In genomic region chr6:18430062-18430461, GRCm38 (mm10) we compare ENCODE assay signal across 24 mouse cellular contexts.
"Had no signal": no experiment of that assay in that cellular context is flagged by ENCODE, and none has a peak within 500 bp of the region (broad histone marks: within the 10 kb centered on the region; RNA-seq: fewer than 3 reads in every experiment).

No protein-coding gene starts in this region.

- DNase-seq: gastrocnemius, adult 2 months; gastrocnemius, postnatal 10 days; gastrocnemius, postnatal 25 days; heart, adult 18-20 months; heart, postnatal 10 days; heart, postnatal 4 days; kidney, adult 18-20 months; kidney, adult 8-10 months; kidney, postnatal 10 days; kidney, postnatal 25 days; kidney, postnatal 4 days; liver had no signal

- H3K9me3 ChIP-seq: heart, embryonic 10.5 days; heart, embryonic 12.5 days; hindbrain, embryonic 10.5 days; hindbrain, embryonic 12.5 days; intestine, embryonic 15.5 days; limb, embryonic 10.5 days; limb, embryonic 12.5 days had no signal

- H3K27me3 ChIP-seq: heart, embryonic 12.5 days; hindbrain, embryonic 12.5 days; intestine, embryonic 15.5 days; limb, embryonic 12.5 days had no signal

- ATAC-seq: hindbrain, embryonic 16.5 days; inflammation-experienced regulatory T-cells, adult 6 months; intestine, embryonic 15.5 days; intestine, postnatal 0 days had no signal

- H3K4me1 ChIP-seq: hindbrain, embryonic 10.5 days; hindbrain, embryonic 12.5 days; intestine, embryonic 15.5 days; limb, embryonic 12.5 days had no signal

- H3K4me2 ChIP-seq: heart, embryonic 12.5 days; hindbrain, embryonic 12.5 days; hindbrain, embryonic 14.5 days; intestine, embryonic 15.5 days; limb, embryonic 12.5 days had no signal

- H3K4me3 ChIP-seq: gastrocnemius, adult 2 months; heart, embryonic 10.5 days; heart, embryonic 12.5 days; hindbrain, embryonic 10.5 days; hindbrain, embryonic 12.5 days; intestine, embryonic 15.5 days; left cerebral cortex, adult 2 months; limb, embryonic 10.5 days; limb, embryonic 12.5 days had no signal

- H3K9ac ChIP-seq: heart, embryonic 12.5 days; hindbrain, embryonic 12.5 days; hindbrain, embryonic 14.5 days; intestine, embryonic 15.5 days; limb, embryonic 12.5 days had no signal

- H3K36me3 ChIP-seq: heart, embryonic 10.5 days; intestine, embryonic 15.5 days had no signal

- H3K27ac ChIP-seq: gastrocnemius, adult 2 months; heart, embryonic 10.5 days; hindbrain, embryonic 10.5 days; hindbrain, embryonic 12.5 days; hindbrain, embryonic 14.5 days; intestine, embryonic 15.5 days; left cerebral cortex, adult 2 months; limb, embryonic 10.5 days; limb, embryonic 12.5 days had no signal
